Mouse (Mus musculus) lung, embryonic 16.5 days (tissue): ENCODE data around the gene Hira. TPM values are rescaled to one million over a fixed set of nuclear protein-coding genes. Genes with fewer than 3 reads are reported as not detected.

Experiments used
- ATAC-seq: fragments of 200-750 bp; cut with Nextera tagmentation; 2 replicates; pipeline ENCODE4 v1.8.0; 2017; ENCODE audit warnings: low read depth, mild to moderate bottlenecking, moderate library complexity
- H3K27ac ChIP-seq: fragments of 300-500 bp; sonication (generic); 2 replicates; pipeline ENCODE4 v1.5.1; 2014; ENCODE audit warnings: mild to moderate bottlenecking, control low read depth, low read length
- H3K27me3 ChIP-seq: fragments of 300-500 bp; sonication (generic); 2 replicates; pipeline ENCODE4 v1.6.1; 2014; ENCODE audit warnings: low read depth, low read length, mixed read lengths; ENCODE audit not compliant: control insufficient read depth, insufficient read depth
- H3K36me3 ChIP-seq: fragments of 300-500 bp; sonication (generic); 2 replicates; pipeline ENCODE4 v1.6.1; 2014; ENCODE audit warnings: low read length; ENCODE audit not compliant: control insufficient read depth, insufficient read depth
- H3K4me1 ChIP-seq: fragments of 300-500 bp; sonication (generic); replicated peaks from 2 replicates; pipeline ENCODE4 v1.6.1; 2014; ENCODE audit warnings: low read length, mixed read lengths; ENCODE audit not compliant: control insufficient read depth, insufficient read depth
- H3K4me2 ChIP-seq: fragments of 300-500 bp; sonication (generic); 2 replicates; pipeline ENCODE4 v1.6.1; 2014; ENCODE audit warnings: low read depth, low read length, control low read depth
- H3K4me3 ChIP-seq: fragments of 300-500 bp; sonication (generic); 2 replicates; pipeline ENCODE4 v1.5.1; 2014; ENCODE audit warnings: mild to moderate bottlenecking, low read length, control low read depth
- H3K9ac ChIP-seq: fragments of 300-500 bp; sonication (generic); 2 replicates; pipeline ENCODE4 v1.6.1; 2014; ENCODE audit warnings: low read length, control low read depth
- H3K9me3 ChIP-seq: fragments of 300-500 bp; sonication (generic); 2 replicates; pipeline ENCODE4 v1.6.1; 2016; ENCODE audit warnings: low read length; ENCODE audit not compliant: control insufficient read depth
- WGBS: fragments of 180-500 bp; shearing (Covaris S2); extraction: QIAGEN DNeasy Blood & Tissue Kit; methylation state at CpG from one replicate; pipeline ENCODE4 v1.1.7; 2014; 5-methylcytosine and 5-hydroxymethylcytosine counted together
- polyA plus RNA-seq: library from polyadenylated mRNA; unstranded; fragments of >200 nt; fragmentation: Nextera tagmentation; extraction: Ambion mirVana; gene quantifications from 2 replicates; pipeline ENCODE4 v1.2.1, GENCODE M21; 2015

The Hira gene
- polyA plus RNA-seq, 1 experiment from 2014 or later = 7.3 TPM

GRCm38 (mm10) chr16:18895249-18895648 lies 18.4 kb downstream of the Hira start:
- H3K4me1 ChIP-seq = peaks cover 3% of the 10 kb centered on the region; the same call in 1 of the 2 replicates
- H3K4me2 ChIP-seq = no peak overlapping the region
- no peak overlapping the region for H3K4me3 ChIP-seq
- no peak overlapping the region for H3K27ac ChIP-seq
- WGBS = 71% methylated on average over 3 of the region's 3 CpGs
- H3K36me3 ChIP-seq = peaks cover 18% of the 10 kb centered on the region
- ATAC-seq = no peak
- no peak overlapping the region for H3K9ac ChIP-seq
- no peaks in the 10 kb centered on the region for H3K9me3 ChIP-seq
- no peaks in the 10 kb centered on the region for H3K27me3 ChIP-seq

DNA sequence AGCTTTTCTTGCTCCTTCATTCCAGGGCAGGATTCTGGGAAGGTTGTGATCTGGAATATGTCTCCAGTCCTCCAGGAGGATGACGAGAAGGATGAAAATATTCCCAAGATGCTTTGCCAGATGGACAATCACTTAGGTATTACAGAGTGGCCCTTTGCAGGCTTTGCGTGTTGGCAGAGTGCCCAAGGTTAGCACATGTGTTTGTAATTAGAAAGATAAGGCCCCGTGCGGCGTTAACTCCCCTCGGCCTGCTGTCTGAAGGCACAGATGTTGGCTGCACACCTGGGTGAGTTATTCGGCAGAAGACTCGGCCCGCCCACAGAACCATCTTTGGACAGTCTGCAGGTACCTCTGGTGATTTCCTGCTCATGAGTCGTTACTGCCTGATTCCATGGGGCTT lies 19.6 kb downstream of the Hira start:
- 50% methylated on average over 10 of the region's 10 CpGs for WGBS
- peaks cover 21% of the 10 kb centered on the region for H3K36me3 ChIP-seq

DNA sequence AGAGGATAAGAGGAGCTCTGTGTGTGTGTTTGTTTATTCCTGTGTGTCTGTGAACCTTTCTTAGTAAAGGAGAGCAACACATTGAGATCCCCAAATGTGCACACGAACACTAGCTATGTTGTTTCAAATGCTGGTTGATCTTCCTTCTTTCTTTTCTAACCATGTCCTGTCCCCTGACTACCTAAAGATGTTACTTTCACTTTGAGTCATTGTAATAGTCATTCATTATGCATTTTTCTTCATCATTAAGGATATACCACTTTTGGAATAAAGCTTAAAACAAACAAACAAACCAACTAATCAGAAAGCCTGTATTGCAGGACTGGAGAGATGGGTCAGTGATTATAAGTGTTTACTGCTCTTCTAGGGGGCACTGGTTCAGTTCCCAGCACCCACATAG lies 28.8 kb downstream of the Hira start:
- WGBS = 86% methylated on average over 1 of the region's 1 CpGs
- H3K9ac ChIP-seq = no peak overlapping the region
- H3K4me3 ChIP-seq = no peak overlapping the region
- H3K4me2 ChIP-seq = no peak overlapping the region
- no peak overlapping the region for H3K27ac ChIP-seq
- no peak for ATAC-seq
- no peaks in the 10 kb centered on the region for H3K27me3 ChIP-seq
- no peaks in the 10 kb centered on the region for H3K4me1 ChIP-seq
- peaks cover 21% of the 10 kb centered on the region for H3K36me3 ChIP-seq
- H3K9me3 ChIP-seq = no peaks in the 10 kb centered on the region

More for the DNA sequence above, 19.6 kb downstream of the Hira start:
- ATAC-seq = no peak
- no peak overlapping the region for H3K27ac ChIP-seq
- no peak overlapping the region for H3K9ac ChIP-seq
- no peaks in the 10 kb centered on the region for H3K9me3 ChIP-seq
- H3K4me1 ChIP-seq = peaks cover 3% of the 10 kb centered on the region; the same call in 1 of the 2 replicates
- H3K27me3 ChIP-seq = no peaks in the 10 kb centered on the region
- no peak overlapping the region for H3K4me2 ChIP-seq
- H3K4me3 ChIP-seq = no peak overlapping the region

DNA sequence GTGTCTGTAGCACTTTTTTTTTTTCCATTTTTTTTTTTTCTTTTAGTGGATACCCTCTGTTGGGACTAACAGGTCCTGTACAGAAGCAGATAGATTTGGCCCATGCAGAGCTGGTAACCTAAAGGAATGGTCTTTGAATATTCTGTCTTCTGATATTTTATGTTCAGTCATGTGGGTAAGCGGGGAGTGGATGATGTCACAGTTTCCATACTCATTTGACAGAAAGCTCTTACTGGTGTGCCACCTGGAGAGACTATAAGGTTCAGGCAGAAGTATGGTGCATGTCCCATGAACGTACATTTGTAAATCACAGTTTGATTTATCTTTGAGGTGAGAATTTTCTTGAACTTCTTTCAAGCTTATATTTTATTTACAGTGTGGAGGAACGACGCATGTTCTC lies 39.2 kb downstream of the Hira start:
- Histone ChIP-seq H3K9ac (no peak overlapping the region), H3K4me3 (no peak overlapping the region), H3K27ac (no peak overlapping the region), H3K4me1 (no peaks in the 10 kb centered on the region), H3K4me2 (no peak overlapping the region), H3K36me3 (peaks cover 33% of the 10 kb centered on the region), H3K27me3 (no peaks in the 10 kb centered on the region), H3K9me3 (no peaks in the 10 kb centered on the region)
- no peak for ATAC-seq
- 93% methylated on average over 4 of the region's 4 CpGs for WGBS

DNA sequence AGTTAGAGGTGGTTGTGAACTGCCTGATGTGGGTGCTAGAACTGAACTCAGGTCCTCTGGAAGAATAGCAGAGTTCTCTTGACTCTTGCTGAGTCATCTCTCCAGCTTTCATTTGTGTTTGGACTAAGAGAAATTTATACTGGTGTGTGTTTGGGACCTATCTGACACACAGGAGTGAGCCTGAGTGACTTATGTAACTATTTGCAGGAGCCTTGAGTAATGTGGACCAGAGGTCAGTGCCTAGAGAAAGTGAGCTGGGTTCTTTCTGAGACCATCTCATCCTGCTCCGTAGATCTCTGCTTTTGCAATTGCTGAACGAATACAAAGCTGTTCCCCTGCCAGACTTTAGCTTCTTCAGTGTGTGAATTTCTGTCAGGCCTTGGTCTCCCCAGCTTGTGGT lies 44.9 kb downstream of the Hira start:
- Histone ChIP-seq H3K9me3 (no peaks in the 10 kb centered on the region), H3K4me1 (no peaks in the 10 kb centered on the region), H3K9ac (no peak overlapping the region), H3K4me3 (no peak overlapping the region), H3K27me3 (no peaks in the 10 kb centered on the region), H3K4me2 (no peak overlapping the region), H3K27ac (no peak overlapping the region), H3K36me3 (peaks cover 44% of the 10 kb centered on the region)
- 88% methylated on average over 2 of the region's 2 CpGs for WGBS
- ATAC-seq = no peak

DNA sequence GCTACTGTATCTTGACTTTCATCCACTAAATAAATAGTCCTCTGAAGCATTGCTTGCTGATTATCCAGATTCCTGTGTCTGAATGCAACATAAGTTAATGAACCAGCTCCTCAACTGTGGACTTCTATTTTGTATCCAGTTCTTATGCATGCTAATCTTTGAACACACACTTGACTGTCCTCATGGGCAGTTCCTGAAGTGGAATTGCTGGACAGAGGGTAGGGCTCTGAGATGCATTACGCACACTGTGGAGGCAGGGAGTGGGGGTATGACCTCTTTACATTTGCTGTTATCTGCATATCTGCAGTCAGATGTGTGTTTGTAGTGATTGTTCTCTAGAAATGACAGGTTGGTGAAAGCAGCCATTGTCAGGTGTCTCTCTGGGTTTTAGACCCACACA lies 51.1 kb downstream of the Hira start:
- no peaks in the 10 kb centered on the region for H3K27me3 ChIP-seq

DNA sequence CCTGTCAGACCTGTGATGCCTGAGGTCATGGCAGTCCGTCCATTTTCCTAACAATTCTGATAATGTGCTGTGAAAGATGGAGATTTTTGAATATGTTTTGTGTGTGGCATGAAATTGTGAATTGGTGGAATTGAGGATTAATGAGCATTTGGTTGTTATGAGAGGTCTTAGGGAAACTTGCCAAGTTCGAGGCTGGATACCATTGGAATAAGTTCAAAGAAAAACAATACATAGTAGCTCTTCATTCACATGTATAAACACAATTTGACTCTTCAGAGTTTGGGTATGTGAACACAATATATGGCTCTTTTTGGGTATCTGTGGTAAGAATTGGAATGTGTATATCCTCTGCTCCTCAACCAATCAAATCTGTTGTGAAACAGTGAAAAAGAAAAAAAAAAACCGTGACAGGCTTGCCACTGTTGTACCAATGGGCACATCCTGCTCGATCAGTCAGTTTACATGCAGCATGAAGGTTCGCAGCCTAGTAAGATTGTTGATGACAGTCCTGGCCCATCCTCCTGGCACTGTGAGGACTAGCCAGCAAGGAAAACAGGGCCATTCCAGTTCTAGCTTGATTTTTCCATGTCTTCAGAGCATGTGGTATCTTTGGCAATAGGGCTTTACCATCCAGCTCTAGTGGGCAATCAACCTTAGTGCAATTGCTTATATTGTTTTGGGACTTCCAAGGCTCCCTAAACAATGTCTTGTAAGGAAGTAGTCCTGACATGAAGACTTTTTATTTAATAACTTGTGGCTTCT lies 61.7 kb downstream of the Hira start:
- Histone ChIP-seq H3K27ac (no peak overlapping the region), H3K9me3 (no peaks in the 10 kb centered on the region), H3K4me3 (no peak overlapping the region), H3K27me3 (no peaks in the 10 kb centered on the region), H3K4me2 (no peak overlapping the region), H3K4me1 (no peaks in the 10 kb centered on the region), H3K36me3 (peaks cover 18% of the 10 kb centered on the region), H3K9ac (no peak overlapping the region)
- WGBS = 61% methylated on average over 5 of the region's 5 CpGs
- ATAC-seq = no peak

More for the DNA sequence above, 51.1 kb downstream of the Hira start:
- H3K36me3 ChIP-seq = peaks cover 34% of the 10 kb centered on the region
- no peaks in the 10 kb centered on the region for H3K4me1 ChIP-seq
- H3K27ac ChIP-seq = no peak overlapping the region
- ATAC-seq = no peak
- H3K4me3 ChIP-seq = no peak overlapping the region
- no peak overlapping the region for H3K4me2 ChIP-seq
- WGBS = 71% methylated on average over 1 of the region's 1 CpGs
- H3K9me3 ChIP-seq = no peaks in the 10 kb centered on the region
- no peak overlapping the region for H3K9ac ChIP-seq

GRCm38 (mm10) chr16:18943906-18944305 lies 67.1 kb downstream of the Hira start:
- H3K4me1 ChIP-seq = no peaks in the 10 kb centered on the region
- no peak overlapping the region for H3K4me3 ChIP-seq
- no peak for ATAC-seq
- H3K9ac ChIP-seq = no peak overlapping the region
- 93% methylated on average over 6 of the region's 6 CpGs for WGBS
- H3K27ac ChIP-seq = no peak overlapping the region
- no peak overlapping the region for H3K4me2 ChIP-seq
- peaks cover 19% of the 10 kb centered on the region for H3K36me3 ChIP-seq
- no peaks in the 10 kb centered on the region for H3K9me3 ChIP-seq
- H3K27me3 ChIP-seq = no peaks in the 10 kb centered on the region

DNA sequence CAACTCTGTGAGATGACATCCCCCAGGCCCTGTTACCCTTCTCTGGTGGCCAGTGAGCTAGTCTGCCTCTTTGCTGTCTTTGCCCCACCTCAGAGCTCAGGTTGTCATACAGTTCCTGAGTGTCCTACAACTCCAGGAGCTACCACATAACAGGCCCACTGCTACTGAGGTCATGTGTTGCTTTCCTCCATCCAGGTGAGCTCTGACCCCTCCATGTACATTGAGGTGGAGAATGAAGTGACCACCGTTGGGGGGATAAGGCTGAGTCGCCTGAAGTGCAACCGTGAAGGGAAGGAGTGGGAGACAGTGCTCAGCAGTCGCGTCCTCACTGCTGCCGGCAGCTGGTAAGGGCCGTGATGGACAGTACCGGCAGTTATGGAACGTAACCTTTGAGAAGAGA lies 72.1 kb downstream of the Hira start:
- Histone ChIP-seq H3K36me3 (peaks cover 44% of the 10 kb centered on the region), H3K27ac (no peak overlapping the region), H3K27me3 (no peaks in the 10 kb centered on the region), H3K4me1 (no peaks in the 10 kb centered on the region), H3K9me3 (no peaks in the 10 kb centered on the region), H3K4me2 (no peak overlapping the region), H3K9ac (no peak overlapping the region), H3K4me3 (no peak overlapping the region)
- ATAC-seq = no peak
- 93% methylated on average over 9 of the region's 9 CpGs for WGBS
